Mouse (Mus musculus) hindbrain, embryonic 16.5 days (tissue): ENCODE measurements around the gene Kcnc3. TPM values are rescaled to one million over a fixed set of nuclear protein-coding genes. Genes with fewer than 3 reads are reported as not detected.
A peak's percentile ranks its signal among the peaks of the same experiment; 100 is the strongest.

ENCODE experiments used
- ATAC-seq: fragments of 200-750 bp; cut with Nextera tagmentation; 2 replicates; pipeline ENCODE4 v1.8.0; 2017; ENCODE audit warnings: moderate TSS enrichment, moderate library complexity
- H3K27ac ChIP-seq: fragments of 300-500 bp; sonication (generic); 2 replicates; pipeline ENCODE4 v1.5.1; 2014; ENCODE audit warnings: low read depth, mild to moderate bottlenecking, control low read depth, low read length, moderate library complexity
- H3K27me3 ChIP-seq: fragments of 300-500 bp; sonication (generic); replicated peaks from 2 replicates; pipeline ENCODE4 v1.6.1; 2014; ENCODE audit warnings: low read length; ENCODE audit not compliant: control insufficient read depth, insufficient read depth
- H3K36me3 ChIP-seq: fragments of 300-500 bp; sonication (generic); 2 replicates; pipeline ENCODE4 v1.6.1; 2014; ENCODE audit warnings: mild to moderate bottlenecking, low read length, moderate library complexity, mixed read lengths; ENCODE audit not compliant: control insufficient read depth, insufficient read depth
- H3K4me1 ChIP-seq: fragments of 300-500 bp; sonication (generic); 2 replicates; pipeline ENCODE4 v1.6.1; 2014; ENCODE audit warnings: low read depth, low read length; ENCODE audit not compliant: control insufficient read depth, insufficient read depth
- H3K4me2 ChIP-seq: fragments of 300-500 bp; sonication (generic); 2 replicates; pipeline ENCODE4 v1.6.1; 2014; ENCODE audit warnings: mild to moderate bottlenecking, low read length, control low read depth, moderate library complexity
- H3K4me3 ChIP-seq: fragments of 300-500 bp; sonication (generic); 2 replicates; pipeline ENCODE4 v1.5.1; 2014; ENCODE audit warnings: mild to moderate bottlenecking, low read length, control low read depth, moderate library complexity
- H3K9ac ChIP-seq: fragments of 300-500 bp; sonication (generic); 2 replicates; pipeline ENCODE4 v1.6.1; 2014; ENCODE audit warnings: low read depth, mild to moderate bottlenecking, control low read depth, low read length, moderate library complexity
- H3K9me3 ChIP-seq: fragments of 300-500 bp; sonication (generic); 2 replicates; pipeline ENCODE4 v1.6.1; 2014; ENCODE audit warnings: mild to moderate bottlenecking, low read length, moderate library complexity; ENCODE audit not compliant: control insufficient read depth
- WGBS: fragments of 180-500 bp; shearing (Covaris S2); extraction: QIAGEN DNeasy Blood & Tissue Kit; methylation state at CpG from one replicate; pipeline ENCODE4 v1.1.7; 2014; 5-methylcytosine and 5-hydroxymethylcytosine counted together
- polyA plus RNA-seq: library from polyadenylated mRNA; unstranded; fragments of >200 nt; fragmentation: Nextera tagmentation; extraction: Ambion mirVana; gene quantifications from 2 replicates; pipeline ENCODE4 v1.2.1, GENCODE M21; 2015

Gene Kcnc3
- polyA plus RNA-seq, 1 experiment from 2014 or later: 8.5 TPM

- Histone ChIP-seq H3K27me3 (no peaks in the 10 kb centered on the region), H3K9ac (peak overlapping the region; percentile 63), H3K36me3 (no peaks in the 10 kb centered on the region), H3K9me3 (no peaks in the 10 kb centered on the region), H3K4me2 (peak overlapping the region; percentile 91), H3K4me1 (peaks cover 46% of the 10 kb centered on the region), H3K27ac (peak overlapping the region; percentile 71), H3K4me3 (peak overlapping the region; percentile 72)
- WGBS: 0% methylated on average over 26 of the region's 33 CpGs
- ATAC-seq: peak; percentile 22
Measured at GRCm38 (mm10) chr7:44589149-44589548, 1.3 kb upstream of the Kcnc3 start.

GRCm38 (mm10) chr7:44589946-44590345 is 518 bp upstream of the Kcnc3 start:
- peak overlapping the region; percentile 72 for H3K4me3 ChIP-seq
- WGBS: 3% methylated on average over 13 of the region's 13 CpGs
- no peak for ATAC-seq
- H3K4me1 ChIP-seq: peaks cover 53% of the 10 kb centered on the region
- H3K9me3 ChIP-seq: no peaks in the 10 kb centered on the region
- peak overlapping the region; percentile 63 for H3K9ac ChIP-seq
- no peaks in the 10 kb centered on the region for H3K27me3 ChIP-seq
- H3K4me2 ChIP-seq: peak overlapping the region; percentile 91
- H3K36me3 ChIP-seq: no peaks in the 10 kb centered on the region
- H3K27ac ChIP-seq: peak overlapping the region; percentile 71

DNA sequence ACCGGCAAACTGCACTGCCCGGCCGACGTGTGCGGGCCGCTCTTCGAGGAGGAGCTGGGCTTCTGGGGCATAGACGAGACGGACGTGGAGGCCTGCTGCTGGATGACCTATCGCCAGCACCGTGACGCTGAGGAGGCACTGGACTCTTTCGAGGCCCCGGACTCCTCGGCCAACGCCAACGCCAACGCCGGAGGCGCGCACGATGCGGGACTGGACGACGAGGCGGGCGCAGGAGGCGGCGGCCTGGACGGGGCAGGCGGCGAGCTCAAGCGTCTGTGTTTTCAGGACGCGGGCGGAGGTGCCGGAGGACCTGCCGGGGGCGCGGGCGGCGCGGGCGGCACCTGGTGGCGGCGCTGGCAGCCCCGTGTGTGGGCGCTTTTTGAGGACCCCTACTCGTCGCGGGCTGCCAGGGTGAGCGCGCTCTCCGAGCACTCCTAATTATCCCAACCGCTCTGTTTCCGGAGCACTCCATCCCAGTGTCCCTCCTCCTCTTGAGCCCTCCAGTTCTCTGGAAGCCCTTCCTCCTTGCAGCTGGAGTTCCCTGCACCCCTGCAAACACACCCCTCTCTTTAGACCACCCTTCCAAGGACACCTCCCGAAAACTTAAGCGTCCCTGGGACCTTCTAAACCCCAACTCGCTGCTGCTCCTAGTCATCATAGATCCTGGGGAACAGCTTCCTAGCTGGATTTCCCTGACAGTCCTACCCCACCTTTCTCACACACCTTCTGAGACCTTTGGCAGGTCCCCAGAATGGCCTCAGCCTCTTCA is 1.1 kb downstream of the Kcnc3 start:
- H3K4me2 ChIP-seq: peak overlapping the region; percentile 91
- no peak for ATAC-seq
- no peaks in the 10 kb centered on the region for H3K36me3 ChIP-seq
- peak overlapping the region; percentile 77; the same call in 1 of the 2 replicates for H3K27ac ChIP-seq
- peak overlapping the region; percentile 76 for H3K9ac ChIP-seq
- H3K27me3 ChIP-seq: no peaks in the 10 kb centered on the region
- H3K4me3 ChIP-seq: peak overlapping the region; percentile 72
- H3K4me1 ChIP-seq: peaks cover 53% of the 10 kb centered on the region
- no peaks in the 10 kb centered on the region for H3K9me3 ChIP-seq
- WGBS: under 1% methylated on average over 59 of the region's 60 CpGs

DNA sequence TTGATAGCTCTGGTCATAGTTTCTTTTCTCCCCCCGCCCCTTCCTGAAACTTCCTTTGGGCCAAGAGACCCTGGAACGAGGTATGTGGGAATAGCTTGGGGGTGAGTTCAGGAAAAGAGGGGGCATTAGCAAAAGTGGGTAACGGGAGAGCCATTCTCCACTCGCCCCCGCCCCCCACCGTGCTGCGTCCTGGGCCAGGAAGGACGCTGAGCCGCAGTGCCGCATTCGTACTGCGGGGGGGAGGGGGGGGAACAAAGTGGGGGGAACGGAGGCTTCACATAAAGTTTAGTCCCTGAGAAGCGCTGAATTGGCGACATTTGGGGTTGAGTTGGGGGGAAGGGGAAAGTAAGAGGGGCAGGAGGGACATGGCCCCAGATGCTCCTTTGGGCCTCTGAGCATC is 2.6 kb downstream of the Kcnc3 start:
- Histone ChIP-seq H3K4me3 (peak overlapping the region; percentile 72), H3K4me2 (peak overlapping the region; percentile 91), H3K4me1 (peaks cover 49% of the 10 kb centered on the region), H3K27ac (no peak overlapping the region), H3K36me3 (no peaks in the 10 kb centered on the region), H3K9me3 (no peaks in the 10 kb centered on the region), H3K9ac (peak overlapping the region; percentile 56), H3K27me3 (no peaks in the 10 kb centered on the region)
- no peak for ATAC-seq
- WGBS: 3% methylated on average over 15 of the region's 15 CpGs

DNA sequence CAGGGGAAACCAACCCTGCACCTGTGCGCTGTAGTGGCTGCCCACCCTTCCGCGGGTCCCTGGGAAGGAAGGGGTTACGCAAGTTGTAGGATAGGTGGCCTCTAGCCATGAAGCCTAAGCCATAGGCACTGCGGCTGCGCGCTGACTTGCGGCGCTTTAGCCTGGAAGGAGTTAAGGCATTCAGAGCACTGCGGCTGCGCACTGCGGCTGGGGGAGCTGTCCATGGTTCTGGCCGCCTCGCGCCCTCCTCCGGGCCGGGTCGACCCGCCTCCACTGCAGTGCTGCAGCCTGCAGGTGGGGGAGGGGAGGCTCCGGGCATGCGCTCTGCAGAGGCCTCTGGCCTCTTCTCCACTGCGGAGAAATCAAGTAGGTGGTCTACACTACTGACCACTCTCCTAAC is 3.3 kb downstream of the Kcnc3 start:
- Histone ChIP-seq H3K27ac (peak overlapping the region; percentile 81), H3K27me3 (no peaks in the 10 kb centered on the region), H3K9ac (peak overlapping the region; percentile 56), H3K9me3 (no peaks in the 10 kb centered on the region), H3K4me2 (peak overlapping the region; percentile 91), H3K4me1 (peaks cover 44% of the 10 kb centered on the region), H3K36me3 (no peaks in the 10 kb centered on the region), H3K4me3 (peak overlapping the region; percentile 72)
- peak; percentile 75 for ATAC-seq
- WGBS: 0% methylated on average over 16 of the region's 22 CpGs

GRCm38 (mm10) chr7:44594291-44594690 is 3.8 kb downstream of the Kcnc3 start:
- WGBS: 40% methylated on average over 6 of the region's 6 CpGs
- H3K9me3 ChIP-seq: no peaks in the 10 kb centered on the region
- H3K4me3 ChIP-seq: peak overlapping the region; percentile 72
- no peaks in the 10 kb centered on the region for H3K27me3 ChIP-seq
- H3K36me3 ChIP-seq: no peaks in the 10 kb centered on the region
- peak overlapping the region; percentile 56 for H3K9ac ChIP-seq
- peak overlapping the region; percentile 91 for H3K4me2 ChIP-seq
- peaks cover 44% of the 10 kb centered on the region for H3K4me1 ChIP-seq
- peak; percentile 0; the same call in 1 of the 2 replicates for ATAC-seq
- H3K27ac ChIP-seq: peak overlapping the region; percentile 81

GRCm38 (mm10) chr7:44595131-44595561 is 4.7 kb downstream of the Kcnc3 start:
- WGBS: 93% methylated on average over 20 of the region's 20 CpGs
- Histone ChIP-seq H3K9me3 (no peaks in the 10 kb centered on the region), H3K36me3 (no peaks in the 10 kb centered on the region), H3K4me2 (no peak overlapping the region), H3K27ac (no peak overlapping the region), H3K9ac (no peak overlapping the region), H3K27me3 (no peaks in the 10 kb centered on the region), H3K4me1 (peaks cover 35% of the 10 kb centered on the region), H3K4me3 (no peak overlapping the region)
- ATAC-seq: no peak

DNA sequence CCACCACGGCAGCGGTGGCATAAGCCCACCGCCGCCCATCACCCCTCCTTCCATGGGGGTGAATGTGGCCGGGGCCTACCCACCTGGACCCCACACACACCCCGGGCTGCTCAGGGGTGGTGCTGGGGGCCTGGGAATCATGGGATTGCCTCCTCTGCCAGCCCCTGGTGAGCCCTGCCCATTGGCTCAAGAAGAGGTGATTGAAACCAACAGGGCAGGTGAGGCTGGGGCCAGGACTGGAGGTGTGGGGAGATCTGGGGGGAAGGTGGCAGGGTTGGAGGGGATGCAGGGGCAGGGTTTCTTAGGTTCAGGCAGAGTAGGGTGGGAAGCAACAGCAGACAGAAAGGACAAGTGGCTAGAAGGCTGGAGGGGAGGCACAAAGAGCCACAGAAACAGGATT is 5.6 kb downstream of the Kcnc3 start:
- H3K36me3 ChIP-seq: no peaks in the 10 kb centered on the region
- H3K4me1 ChIP-seq: peaks cover 35% of the 10 kb centered on the region
- H3K4me2 ChIP-seq: no peak overlapping the region
- WGBS: 88% methylated on average over 6 of the region's 6 CpGs
- H3K4me3 ChIP-seq: no peak overlapping the region
- no peak overlapping the region for H3K9ac ChIP-seq
- no peaks in the 10 kb centered on the region for H3K9me3 ChIP-seq
- no peak for ATAC-seq
- H3K27me3 ChIP-seq: no peaks in the 10 kb centered on the region
- H3K27ac ChIP-seq: no peak overlapping the region

GRCm38 (mm10) chr7:44596996-44597538 is 6.6 kb downstream of the Kcnc3 start:
- H3K9ac ChIP-seq: no peak overlapping the region
- no peak overlapping the region for H3K27ac ChIP-seq
- no peak overlapping the region for H3K4me2 ChIP-seq
- H3K27me3 ChIP-seq: 0 out of 2 replicates have a peak, but pooled peaks cover 2% of the 10 kb centered on the region
- peaks cover 25% of the 10 kb centered on the region for H3K4me1 ChIP-seq
- no peaks in the 10 kb centered on the region for H3K36me3 ChIP-seq
- 70% methylated on average over 5 of the region's 5 CpGs for WGBS
- H3K4me3 ChIP-seq: no peak overlapping the region
- no peak for ATAC-seq
- no peaks in the 10 kb centered on the region for H3K9me3 ChIP-seq
